Mouse (Mus musculus) megakaryocyte, embryonic 14.5 days (primary cell): ENCODE results near the gene Clstn2. TPM values are rescaled to one million over a fixed set of nuclear protein-coding genes. Genes with fewer than 3 reads are reported as not detected.

ENCODE experiments used
- H3K27me3 ChIP-seq: replicated peaks from 2 replicates; pipeline ENCODE3; 2012; ENCODE audit warnings: inconsistent platforms
- H3K36me3 ChIP-seq: replicated peaks from 2 replicates; pipeline ENCODE3; 2012; ENCODE audit warnings: low read length, inconsistent platforms, mixed read lengths
- H3K4me1 ChIP-seq: 2 replicates; pipeline ENCODE4 v1.6.1; 2012; ENCODE audit warnings: inconsistent platforms
- H3K4me3 ChIP-seq: replicated peaks from 2 replicates; pipeline ENCODE3; 2012; ENCODE audit warnings: moderate library complexity, mild to moderate bottlenecking, inconsistent platforms
- H3K9me3 ChIP-seq: 2 replicates; pipeline ENCODE4 v1.6.1; 2012; ENCODE audit warnings: inconsistent platforms
- FLI1 ChIP-seq: IDR thresholded peaks from 2 replicates; pipeline ENCODE4 v1.6.1; 2012; ENCODE audit warnings: low read length, inconsistent platforms, mixed read lengths
- GATA1 ChIP-seq: IDR thresholded peaks from 3 replicates; pipeline ENCODE4 v1.6.1; 2012; ENCODE audit warnings: mixed read lengths, low read length, inconsistent platforms, borderline replicate concordance
- polyA plus RNA-seq: library from polyadenylated mRNA; stranded (reverse); fragments of >175 nt; gene quantifications from 2 replicates; pipeline ENCODE4 v1.2.3, GENCODE M21; 2012; ENCODE audit warnings: low replicate concordance; ENCODE audit not compliant: insufficient read depth

The Clstn2 gene
- polyA plus RNA-seq, 1 experiment, result not detected

DNA sequence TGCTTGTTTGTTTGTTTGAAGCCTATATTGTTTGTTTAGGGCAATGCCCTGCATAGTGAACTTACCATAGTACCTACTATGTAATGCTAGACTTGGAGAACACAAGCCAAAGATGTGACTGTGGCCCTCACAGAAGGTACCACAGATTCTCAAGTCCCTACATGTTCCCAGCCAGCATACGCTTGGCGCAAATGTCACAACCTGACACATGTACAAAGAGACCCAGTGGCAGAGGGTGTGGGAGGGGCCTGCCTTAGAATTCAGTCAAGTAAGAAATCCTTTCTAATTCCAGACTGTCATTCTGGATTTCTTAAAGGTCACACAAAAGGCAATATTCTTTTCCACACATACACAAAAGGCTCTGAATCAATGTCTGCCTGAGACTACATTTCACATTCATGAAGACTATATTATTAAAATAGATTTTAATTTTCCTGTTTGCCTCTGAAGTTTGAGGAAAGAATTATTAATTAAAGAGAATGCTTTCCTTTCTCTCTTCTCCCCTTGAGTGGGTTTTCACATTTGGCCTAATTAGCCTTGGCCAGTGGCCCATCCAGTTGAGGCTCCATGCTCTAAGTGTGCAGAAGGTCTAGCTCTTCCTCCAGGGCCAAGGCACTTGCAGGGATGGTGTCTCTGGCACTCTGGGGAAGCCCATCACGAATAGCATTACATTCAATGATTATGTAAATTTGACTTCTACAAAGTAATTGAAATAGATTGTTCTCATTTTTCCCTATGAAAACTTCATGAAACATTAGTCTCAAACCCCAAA, 305.1 kb downstream of the Clstn2 start:
- no peaks in the 10 kb centered on the region for H3K4me1 ChIP-seq
- H3K36me3 ChIP-seq, result no peaks in the 10 kb centered on the region
- H3K4me3 ChIP-seq, result no peak overlapping the region
- no peaks in the 10 kb centered on the region for H3K27me3 ChIP-seq
- TF ChIP-seq GATA1 (no peak), FLI1 (no peak)
- H3K9me3 ChIP-seq, result peaks cover 17% of the 10 kb centered on the region

DNA sequence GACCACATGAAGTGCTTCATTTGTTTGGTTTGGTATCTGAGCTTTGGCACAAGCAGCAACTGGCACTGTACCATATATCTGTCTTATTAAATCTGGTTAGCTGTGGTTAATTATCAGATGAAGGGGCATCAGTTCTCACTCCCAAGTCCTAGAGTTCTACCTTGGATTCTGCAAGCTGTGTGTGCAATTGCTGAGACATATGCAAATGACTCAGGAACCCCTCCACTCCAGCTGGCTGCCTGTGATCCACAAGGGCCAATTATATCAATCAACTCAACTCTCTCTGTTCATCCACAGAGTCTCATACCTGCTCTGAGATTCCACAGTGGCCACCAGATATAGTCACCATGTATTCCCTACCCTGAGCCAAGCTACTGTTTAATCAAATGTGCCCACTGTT, 315.3 kb downstream of the Clstn2 start:
- TF ChIP-seq GATA1, result no peak
- no peak for TF ChIP-seq FLI1
- Histone ChIP-seq H3K27me3 (no peaks in the 10 kb centered on the region), H3K9me3 (no peaks in the 10 kb centered on the region), H3K4me3 (no peak overlapping the region), H3K4me1 (no peaks in the 10 kb centered on the region), H3K36me3 (no peaks in the 10 kb centered on the region)

DNA sequence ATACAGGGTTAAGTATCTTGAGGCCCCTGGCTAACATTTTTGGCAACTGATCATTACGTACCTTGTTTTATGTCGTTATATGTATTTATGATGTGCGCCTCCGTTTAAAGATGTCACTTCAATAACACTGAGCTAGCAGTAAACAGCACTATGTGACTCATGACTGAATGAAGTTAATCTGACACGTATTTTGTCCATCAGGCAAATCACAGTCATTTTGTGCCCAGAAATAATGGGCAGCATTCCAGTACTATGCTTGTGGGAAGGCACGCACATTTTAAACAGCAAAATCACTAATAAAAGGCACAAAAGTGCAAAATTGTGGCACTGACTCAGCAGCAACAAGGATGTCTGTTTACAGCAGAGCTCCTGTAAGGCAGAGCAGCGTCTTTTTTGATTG, 316.0 kb downstream of the Clstn2 start:
- no peaks in the 10 kb centered on the region for H3K27me3 ChIP-seq
- H3K4me1 ChIP-seq, result no peaks in the 10 kb centered on the region
- no peak overlapping the region for H3K4me3 ChIP-seq
- TF ChIP-seq FLI1 (no peak), GATA1 (no peak)
- no peaks in the 10 kb centered on the region for H3K9me3 ChIP-seq
- H3K36me3 ChIP-seq, result no peaks in the 10 kb centered on the region

DNA sequence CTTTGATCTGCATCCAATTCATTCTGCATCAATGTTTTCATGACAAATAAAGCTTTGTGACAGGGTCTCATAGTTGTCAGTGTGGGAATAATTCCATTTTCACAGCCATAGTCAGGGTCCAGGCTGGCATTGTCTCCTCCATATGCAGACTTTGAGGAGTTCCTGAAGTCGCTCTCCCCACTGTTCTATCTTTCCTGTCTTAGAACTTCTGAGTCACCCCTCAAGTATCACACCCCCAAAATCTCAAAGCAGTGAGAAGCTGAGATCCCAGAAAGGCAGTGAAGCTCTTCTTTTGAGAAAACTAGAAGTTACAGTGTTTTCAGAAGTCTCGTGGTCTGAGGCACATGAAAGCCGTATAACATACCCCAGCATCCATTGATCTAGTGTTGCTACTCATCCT, 320.1 kb downstream of the Clstn2 start:
- H3K4me3 ChIP-seq, result no peak overlapping the region
- H3K27me3 ChIP-seq, result no peaks in the 10 kb centered on the region
- no peak for TF ChIP-seq GATA1
- no peak for TF ChIP-seq FLI1
- H3K4me1 ChIP-seq, result no peaks in the 10 kb centered on the region
- no peaks in the 10 kb centered on the region for H3K9me3 ChIP-seq
- no peaks in the 10 kb centered on the region for H3K36me3 ChIP-seq

DNA sequence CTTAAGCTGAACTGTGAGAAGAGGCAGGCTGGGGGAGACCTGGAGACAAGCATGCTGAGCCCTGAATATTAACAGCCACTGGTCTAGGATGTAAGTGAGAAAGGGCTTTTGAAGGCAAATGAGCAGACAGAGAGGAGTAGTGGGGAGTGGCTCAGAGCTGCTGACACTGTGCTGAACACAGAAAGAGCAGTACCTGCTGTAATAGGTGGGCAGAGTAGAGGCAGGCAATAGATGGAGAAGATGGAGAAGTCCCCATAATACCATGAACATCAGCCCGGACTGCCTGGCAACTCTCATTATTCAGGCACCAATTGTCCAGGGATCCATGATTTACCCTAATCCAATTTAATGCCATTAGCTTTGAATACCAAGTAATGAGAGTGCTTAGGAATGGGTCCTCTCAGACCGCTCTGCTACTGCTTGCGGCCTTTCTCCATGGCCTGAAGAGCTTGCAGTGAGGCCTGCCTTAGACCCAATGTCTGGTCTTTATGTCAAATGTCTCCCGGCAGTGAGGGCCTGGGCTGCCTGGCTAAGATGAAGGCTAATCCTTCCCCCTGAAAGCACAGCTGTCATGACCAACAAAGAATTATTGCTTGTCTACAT, 329.0 kb downstream of the Clstn2 start:
- H3K36me3 ChIP-seq, result no peaks in the 10 kb centered on the region
- H3K27me3 ChIP-seq, result no peaks in the 10 kb centered on the region
- no peaks in the 10 kb centered on the region for H3K4me1 ChIP-seq
- TF ChIP-seq GATA1 (no peak), FLI1 (no peak)
- peaks cover 16% of the 10 kb centered on the region; the same call in 1 of the 2 replicates for H3K9me3 ChIP-seq
- H3K4me3 ChIP-seq, result no peak overlapping the region

DNA sequence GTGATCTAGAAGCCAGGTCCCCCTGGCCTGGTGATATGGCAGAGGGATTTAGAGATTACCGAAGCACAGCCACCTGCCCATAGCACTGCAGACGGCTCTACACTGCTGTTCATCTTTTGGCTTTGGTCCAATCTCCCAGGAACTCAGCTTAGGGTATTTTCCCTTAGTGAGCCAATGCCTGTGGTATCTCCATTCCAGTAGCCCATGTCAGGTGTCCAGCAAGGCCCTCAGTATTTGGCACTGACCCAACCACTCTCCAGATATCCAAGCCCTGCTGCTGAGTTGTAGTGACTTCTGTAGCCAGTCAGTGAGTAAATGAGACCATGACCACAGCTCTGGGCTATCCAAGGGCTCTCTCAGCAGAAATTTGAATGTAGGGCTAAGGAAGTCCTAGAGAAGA, 330.0 kb downstream of the Clstn2 start:
- peaks cover 16% of the 10 kb centered on the region; the same call in 1 of the 2 replicates for H3K9me3 ChIP-seq
- H3K4me1 ChIP-seq, result no peaks in the 10 kb centered on the region
- H3K4me3 ChIP-seq, result no peak overlapping the region
- H3K36me3 ChIP-seq, result no peaks in the 10 kb centered on the region
- H3K27me3 ChIP-seq, result no peaks in the 10 kb centered on the region
- TF ChIP-seq FLI1 (no peak), GATA1 (no peak)

DNA sequence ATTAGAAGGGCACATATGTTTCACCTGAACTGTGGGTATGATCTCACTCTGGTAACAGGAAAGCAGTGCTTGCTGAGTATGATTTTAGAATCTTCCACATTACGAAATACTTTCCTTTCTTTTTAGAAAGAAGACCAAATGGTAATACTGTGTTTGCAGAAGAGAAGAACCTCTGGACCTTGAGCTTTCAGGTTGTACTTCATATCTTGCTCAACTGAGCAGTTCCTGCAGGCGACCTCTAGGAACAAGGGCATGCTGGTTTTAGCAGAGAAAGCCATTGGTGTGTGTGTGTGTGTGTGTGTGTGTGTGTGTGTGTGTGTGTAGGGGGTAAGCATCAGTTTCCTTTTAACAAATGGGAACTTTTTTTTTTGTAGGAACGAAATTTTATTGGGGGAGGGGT, 333.0 kb downstream of the Clstn2 start:
- no peak overlapping the region for H3K4me3 ChIP-seq
- H3K9me3 ChIP-seq, result peaks cover 18% of the 10 kb centered on the region; the same call in 1 of the 2 replicates
- H3K4me1 ChIP-seq, result no peaks in the 10 kb centered on the region
- no peaks in the 10 kb centered on the region for H3K36me3 ChIP-seq
- TF ChIP-seq GATA1 (no peak), FLI1 (no peak)
- no peaks in the 10 kb centered on the region for H3K27me3 ChIP-seq

DNA sequence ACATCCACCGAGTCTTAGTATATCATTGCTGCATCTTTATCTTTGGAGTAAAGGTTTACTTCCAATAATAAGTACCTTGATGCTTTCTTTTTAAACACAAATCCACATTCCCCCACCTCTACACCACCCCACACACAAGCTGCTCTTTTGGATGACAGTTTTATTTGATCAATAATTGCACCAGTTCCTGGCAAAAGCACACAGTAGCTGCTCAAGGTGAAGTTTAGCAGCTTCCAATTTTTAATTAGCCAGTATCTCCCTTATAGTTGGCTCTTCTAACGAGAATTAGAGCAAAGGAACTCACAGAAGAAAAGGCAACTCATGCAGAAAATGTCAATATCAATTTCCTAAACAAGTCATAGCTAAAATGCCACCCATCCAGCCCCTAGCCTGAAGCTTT, 334.0 kb downstream of the Clstn2 start:
- H3K9me3 ChIP-seq, result peaks cover 18% of the 10 kb centered on the region; the same call in 1 of the 2 replicates
- H3K36me3 ChIP-seq, result no peaks in the 10 kb centered on the region
- H3K4me1 ChIP-seq, result no peaks in the 10 kb centered on the region
- no peak overlapping the region for H3K4me3 ChIP-seq
- H3K27me3 ChIP-seq, result no peaks in the 10 kb centered on the region
- TF ChIP-seq FLI1 (no peak), GATA1 (no peak)

DNA sequence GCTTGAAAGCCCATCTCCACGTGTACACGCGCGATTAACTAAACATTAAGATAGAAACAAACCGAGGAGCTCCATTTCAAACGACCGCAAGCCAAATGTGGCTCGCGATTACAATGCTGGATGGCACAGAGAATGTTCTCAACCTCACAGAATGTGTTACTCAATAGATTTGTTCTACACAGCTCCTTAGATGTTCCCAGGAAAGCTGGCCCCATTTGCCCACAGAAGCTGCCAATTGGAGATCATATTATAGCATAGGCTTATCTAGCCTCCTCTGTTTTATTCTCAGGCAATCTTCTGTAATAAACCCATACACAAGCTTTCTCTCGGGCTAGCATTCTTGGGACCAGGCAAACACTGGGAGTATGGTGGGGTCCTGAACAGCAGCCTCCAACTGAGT, 334.9 kb downstream of the Clstn2 start:
- Histone ChIP-seq H3K36me3 (no peaks in the 10 kb centered on the region), H3K4me1 (no peaks in the 10 kb centered on the region), H3K9me3 (peaks cover 13% of the 10 kb centered on the region; the same call in 1 of the 2 replicates), H3K27me3 (no peaks in the 10 kb centered on the region), H3K4me3 (no peak overlapping the region)
- TF ChIP-seq GATA1 (no peak), FLI1 (no peak)

DNA sequence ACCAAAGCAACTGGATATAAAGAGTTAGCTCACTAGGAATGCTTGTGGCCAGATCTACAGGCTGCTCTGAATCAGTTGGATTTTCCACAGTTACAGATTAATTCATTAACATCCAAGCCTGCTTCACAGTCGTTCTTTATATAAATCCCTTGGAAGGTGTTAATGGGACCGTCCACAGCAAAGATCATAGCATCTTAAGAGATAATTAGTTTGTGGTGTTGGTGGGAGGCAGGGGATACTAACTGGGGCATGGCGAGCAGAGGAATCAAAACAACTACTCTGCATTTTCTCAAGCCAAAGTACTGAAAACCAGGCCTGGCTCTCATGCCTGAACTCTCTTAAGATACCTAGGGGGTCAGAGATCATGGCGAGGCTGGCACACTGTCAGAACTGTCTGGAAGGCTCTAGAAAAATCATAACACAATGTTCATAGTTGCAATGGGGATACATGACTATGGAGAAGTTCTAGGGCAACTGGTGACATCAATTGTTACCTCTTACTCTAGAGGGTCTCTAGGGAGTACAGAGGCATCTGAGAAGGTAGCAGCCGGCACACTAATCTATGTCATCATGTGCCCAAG, 336.2 kb downstream of the Clstn2 start:
- Histone ChIP-seq H3K4me3 (no peak overlapping the region), H3K4me1 (no peaks in the 10 kb centered on the region), H3K27me3 (no peaks in the 10 kb centered on the region), H3K36me3 (no peaks in the 10 kb centered on the region), H3K9me3 (peaks cover 10% of the 10 kb centered on the region; the same call in 1 of the 2 replicates)
- TF ChIP-seq FLI1 (no peak), GATA1 (no peak)

DNA sequence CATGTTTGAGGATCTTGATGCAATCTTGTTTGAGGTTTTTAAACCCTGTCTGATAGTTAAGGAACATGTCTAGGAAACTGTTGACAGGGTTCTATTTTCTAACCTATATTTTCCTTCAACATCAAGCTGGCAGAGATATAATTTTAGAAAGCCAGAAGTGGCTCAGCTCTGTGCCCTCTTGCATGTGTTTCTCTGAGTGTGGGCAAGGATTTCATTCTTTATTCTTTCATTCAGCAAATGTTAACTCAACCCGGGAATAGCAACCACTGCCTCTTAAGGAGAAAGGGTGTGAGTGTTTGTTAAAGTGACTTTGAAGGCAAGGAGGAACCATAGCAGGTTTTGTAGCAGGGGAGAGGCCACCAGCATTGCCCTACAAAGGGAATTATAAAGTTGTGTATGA, 337.7 kb downstream of the Clstn2 start:
- H3K4me1 ChIP-seq, result no peaks in the 10 kb centered on the region
- H3K9me3 ChIP-seq, result peaks cover 13% of the 10 kb centered on the region; the same call in 1 of the 2 replicates
- TF ChIP-seq GATA1, result no peak
- no peak for TF ChIP-seq FLI1
- no peaks in the 10 kb centered on the region for H3K36me3 ChIP-seq
- H3K4me3 ChIP-seq, result no peak overlapping the region
- no peaks in the 10 kb centered on the region for H3K27me3 ChIP-seq
